Mouse (Mus musculus): ENCODE measurements at regions not wholly inside any gene's neighbourhood (a gene's known extent, or its start where the extent isn't known, plus 50 kb on each side); places are given as distances from the start of the nearest gene placed in this dataset.
A peak's percentile ranks its signal among the peaks of the same experiment; 100 is the strongest.

GRCm38 (mm10) chr8:109416327-109417100 lies 77.3 kb upstream of the Pmfbp1 start:
- Histone ChIP-seq H3K4me1 (ENCODE audit: control insufficient read depth, insufficient read depth, low read length) (peaks cover 28% of the 10 kb centered on the region), H3K27me3 (ENCODE audit: control insufficient read depth, insufficient read depth, low read length) (no peaks in the 10 kb centered on the region), H3K4me3 (ENCODE audit: low read depth, low read length) (no peak overlapping the region; the same call in 1 of the 2 replicates), H3K9ac (replicated peaks; ENCODE audit: low read depth, low read length) (0 out of 2 replicates have a peak overlapping the region, but pooled peaks have one; percentile 21), H3K27ac (ENCODE audit: low read depth, low read length) (peak overlapping the region; percentile 70), H3K9me3 (ENCODE audit: control insufficient read depth, low read length) (no peaks in the 10 kb centered on the region), H3K4me2 (ENCODE audit: low read depth, low read length) (peak overlapping the region; percentile 30), H3K36me3 (ENCODE audit: control insufficient read depth, insufficient read depth, low read length) (no peaks in the 10 kb centered on the region)
- WGBS: 36% methylated on average over 17 of the region's 17 CpGs
- ATAC-seq (ENCODE audit: low read depth): no peak

GRCm38 (mm10) chr8:109417222-109417621 lies 76.6 kb upstream of the Pmfbp1 start:
- H3K4me3 ChIP-seq (ENCODE audit: low read depth, low read length): no peak overlapping the region
- peak overlapping the region; percentile 83 for H3K27ac ChIP-seq (ENCODE audit: low read depth, low read length)
- H3K9me3 ChIP-seq (ENCODE audit: control insufficient read depth, low read length): no peaks in the 10 kb centered on the region
- 27% methylated on average over 5 of the region's 5 CpGs for WGBS
- peaks cover 28% of the 10 kb centered on the region for H3K4me1 ChIP-seq (ENCODE audit: control insufficient read depth, insufficient read depth, low read length)
- ATAC-seq (ENCODE audit: low read depth): peak; percentile 89
- peak overlapping the region; percentile 30 for H3K4me2 ChIP-seq (ENCODE audit: low read depth, low read length)
- H3K9ac ChIP-seq (replicated peaks; ENCODE audit: low read depth, low read length): no peak overlapping the region
- no peaks in the 10 kb centered on the region for H3K27me3 ChIP-seq (ENCODE audit: control insufficient read depth, insufficient read depth, low read length)
- H3K36me3 ChIP-seq (ENCODE audit: control insufficient read depth, insufficient read depth, low read length): no peaks in the 10 kb centered on the region

- WGBS: 8% methylated on average over 12 of the region's 12 CpGs
- 0 out of 2 replicates have a peak overlapping the region, but pooled peaks have one; percentile 10 for H3K4me3 ChIP-seq (ENCODE audit: low read depth, low read length)
- peak overlapping the region; percentile 42; the same call in 1 of the 2 replicates for H3K9ac ChIP-seq (replicated peaks; ENCODE audit: low read depth, low read length)
Observed at GRCm38 (mm10) chr8:109417971-109418370, 75.9 kb upstream of the Pmfbp1 start.

GRCm38 (mm10) chr8:109419029-109419596 lies 74.7 kb upstream of the Pmfbp1 start:
- Histone ChIP-seq H3K27ac (ENCODE audit: low read depth, low read length) (peak overlapping the region; percentile 83; the same call in 1 of the 2 replicates), H3K9me3 (ENCODE audit: control insufficient read depth, low read length) (no peaks in the 10 kb centered on the region), H3K36me3 (ENCODE audit: control insufficient read depth, insufficient read depth, low read length) (no peaks in the 10 kb centered on the region), H3K4me1 (ENCODE audit: control insufficient read depth, insufficient read depth, low read length) (peaks cover 28% of the 10 kb centered on the region), H3K4me3 (ENCODE audit: low read depth, low read length) (no peak overlapping the region), H3K4me2 (ENCODE audit: low read depth, low read length) (no peak overlapping the region), H3K27me3 (ENCODE audit: control insufficient read depth, insufficient read depth, low read length) (no peaks in the 10 kb centered on the region), H3K9ac (replicated peaks; ENCODE audit: low read depth, low read length) (no peak overlapping the region)
- 44% methylated on average over 4 of the region's 4 CpGs for WGBS
- no peak for ATAC-seq (ENCODE audit: low read depth)

More at GRCm38 (mm10) chr8:109417971-109418370, 75.9 kb upstream of the Pmfbp1 start:
- H3K27me3 ChIP-seq (ENCODE audit: control insufficient read depth, insufficient read depth, low read length): no peaks in the 10 kb centered on the region
- ATAC-seq (ENCODE audit: low read depth): no peak
- peak overlapping the region; percentile 41 for H3K4me2 ChIP-seq (ENCODE audit: low read depth, low read length)
- peak overlapping the region; percentile 83 for H3K27ac ChIP-seq (ENCODE audit: low read depth, low read length)
- no peaks in the 10 kb centered on the region for H3K36me3 ChIP-seq (ENCODE audit: control insufficient read depth, insufficient read depth, low read length)
- no peaks in the 10 kb centered on the region for H3K9me3 ChIP-seq (ENCODE audit: control insufficient read depth, low read length)
- H3K4me1 ChIP-seq (ENCODE audit: control insufficient read depth, insufficient read depth, low read length): peaks cover 28% of the 10 kb centered on the region

- H3K4me2 ChIP-seq (ENCODE audit: low read depth, low read length): no peak overlapping the region
- no peaks in the 10 kb centered on the region for H3K36me3 ChIP-seq (ENCODE audit: control insufficient read depth, insufficient read depth, low read length)
- H3K27ac ChIP-seq (ENCODE audit: low read depth, low read length): no peak overlapping the region
- no peak for ATAC-seq (ENCODE audit: low read depth)
- H3K4me3 ChIP-seq (ENCODE audit: low read depth, low read length): no peak overlapping the region
- H3K9me3 ChIP-seq (ENCODE audit: control insufficient read depth, low read length): no peaks in the 10 kb centered on the region
- H3K27me3 ChIP-seq (ENCODE audit: control insufficient read depth, insufficient read depth, low read length): no peaks in the 10 kb centered on the region
- H3K4me1 ChIP-seq (ENCODE audit: control insufficient read depth, insufficient read depth, low read length): no peaks in the 10 kb centered on the region
- WGBS: 81% methylated on average over 5 of the region's 5 CpGs
- no peak overlapping the region for H3K9ac ChIP-seq (replicated peaks; ENCODE audit: low read depth, low read length)
Observed at GRCm38 (mm10) chr8:109424004-109424403, 69.8 kb upstream of the Pmfbp1 start.

- Histone ChIP-seq H3K4me3 (ENCODE audit: low read depth, low read length) (no peak overlapping the region), H3K4me2 (ENCODE audit: low read depth, low read length) (no peak overlapping the region), H3K27ac (ENCODE audit: low read depth, low read length) (no peak overlapping the region), H3K9me3 (ENCODE audit: control insufficient read depth, low read length) (no peaks in the 10 kb centered on the region), H3K4me1 (ENCODE audit: control insufficient read depth, insufficient read depth, low read length) (no peaks in the 10 kb centered on the region), H3K9ac (replicated peaks; ENCODE audit: low read depth, low read length) (no peak overlapping the region), H3K36me3 (ENCODE audit: control insufficient read depth, insufficient read depth, low read length) (no peaks in the 10 kb centered on the region), H3K27me3 (ENCODE audit: control insufficient read depth, insufficient read depth, low read length) (no peaks in the 10 kb centered on the region)
- WGBS: 61% methylated on average over 9 of the region's 9 CpGs
- ATAC-seq (ENCODE audit: low read depth): no peak
Observed at GRCm38 (mm10) chr8:109428551-109428950, 65.3 kb upstream of the Pmfbp1 start.

- 93% methylated on average over 12 of the region's 12 CpGs for WGBS
- H3K27me3 ChIP-seq (ENCODE audit: control insufficient read depth, insufficient read depth, low read length): no peaks in the 10 kb centered on the region
- H3K36me3 ChIP-seq (ENCODE audit: control insufficient read depth, insufficient read depth, low read length): no peaks in the 10 kb centered on the region
- peaks cover 6% of the 10 kb centered on the region; the same call in 1 of the 2 replicates for H3K4me1 ChIP-seq (ENCODE audit: control insufficient read depth, insufficient read depth, low read length)
- no peak overlapping the region for H3K9ac ChIP-seq (replicated peaks; ENCODE audit: low read depth, low read length)
- no peak overlapping the region for H3K4me2 ChIP-seq (ENCODE audit: low read depth, low read length)
- H3K4me3 ChIP-seq (ENCODE audit: low read depth, low read length): no peak overlapping the region
- ATAC-seq (ENCODE audit: low read depth): no peak
- no peak overlapping the region for H3K27ac ChIP-seq (ENCODE audit: low read depth, low read length)
- H3K9me3 ChIP-seq (ENCODE audit: control insufficient read depth, low read length): no peaks in the 10 kb centered on the region
Observed at GRCm38 (mm10) chr8:109434538-109434937, 59.3 kb upstream of the Pmfbp1 start.

- H3K36me3 ChIP-seq (ENCODE audit: control insufficient read depth, insufficient read depth, low read length): no peaks in the 10 kb centered on the region
- H3K27ac ChIP-seq (ENCODE audit: low read depth, low read length): peak overlapping the region; percentile 76
- peaks cover 6% of the 10 kb centered on the region; the same call in 1 of the 2 replicates for H3K4me1 ChIP-seq (ENCODE audit: control insufficient read depth, insufficient read depth, low read length)
- WGBS: 83% methylated on average over 4 of the region's 4 CpGs
- no peaks in the 10 kb centered on the region for H3K9me3 ChIP-seq (ENCODE audit: control insufficient read depth, low read length)
- no peak for ATAC-seq (ENCODE audit: low read depth)
- H3K27me3 ChIP-seq (ENCODE audit: control insufficient read depth, insufficient read depth, low read length): no peaks in the 10 kb centered on the region
- no peak overlapping the region for H3K4me3 ChIP-seq (ENCODE audit: low read depth, low read length)
- no peak overlapping the region for H3K9ac ChIP-seq (replicated peaks; ENCODE audit: low read depth, low read length)
- peak overlapping the region; percentile 46; the same call in 1 of the 2 replicates for H3K4me2 ChIP-seq (ENCODE audit: low read depth, low read length)
Observed at GRCm38 (mm10) chr8:109436056-109436455, 57.8 kb upstream of the Pmfbp1 start.

Measured in neural tube, embryonic 14.5 days (tissue).